Mouse (Mus musculus): Measurements from ENCODE around the gene Sash3. TPM values are rescaled to one million over a fixed set of nuclear protein-coding genes. Genes with fewer than 3 reads are reported as not detected.

Gene Sash3
- total RNA-seq, 2 experiments from 2014 or later, result 1.8 to 2.6 TPM

GRCm38 (mm10) chrX:48140286-48140877, 5.9 kb upstream of the Sash3 start:
- DNase-seq (ENCODE audit: low spot score in 2 of 2), result no peak

DNA sequence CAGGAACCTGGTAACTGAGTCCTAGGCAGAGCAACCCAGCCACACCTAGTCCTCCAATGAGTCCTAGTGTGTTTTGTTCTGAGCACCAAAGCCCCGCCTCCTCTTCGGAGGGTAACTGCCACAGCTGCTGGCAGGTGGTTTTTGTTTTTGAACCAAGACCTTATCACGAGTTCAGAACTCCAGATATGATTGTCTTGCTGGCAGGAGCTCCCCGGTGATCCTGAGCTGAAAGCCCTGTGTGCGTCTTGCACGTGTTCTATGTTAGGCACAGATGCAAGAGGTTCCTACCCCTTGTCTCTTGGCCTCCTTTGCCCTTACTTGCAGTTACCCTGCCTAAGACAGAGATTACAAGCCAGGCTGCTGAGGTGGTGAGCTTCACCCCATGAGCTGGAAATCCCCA, 4.8 kb upstream of the Sash3 start:
- no peak for DNase-seq (ENCODE audit: low spot score in 2 of 2)

DNA sequence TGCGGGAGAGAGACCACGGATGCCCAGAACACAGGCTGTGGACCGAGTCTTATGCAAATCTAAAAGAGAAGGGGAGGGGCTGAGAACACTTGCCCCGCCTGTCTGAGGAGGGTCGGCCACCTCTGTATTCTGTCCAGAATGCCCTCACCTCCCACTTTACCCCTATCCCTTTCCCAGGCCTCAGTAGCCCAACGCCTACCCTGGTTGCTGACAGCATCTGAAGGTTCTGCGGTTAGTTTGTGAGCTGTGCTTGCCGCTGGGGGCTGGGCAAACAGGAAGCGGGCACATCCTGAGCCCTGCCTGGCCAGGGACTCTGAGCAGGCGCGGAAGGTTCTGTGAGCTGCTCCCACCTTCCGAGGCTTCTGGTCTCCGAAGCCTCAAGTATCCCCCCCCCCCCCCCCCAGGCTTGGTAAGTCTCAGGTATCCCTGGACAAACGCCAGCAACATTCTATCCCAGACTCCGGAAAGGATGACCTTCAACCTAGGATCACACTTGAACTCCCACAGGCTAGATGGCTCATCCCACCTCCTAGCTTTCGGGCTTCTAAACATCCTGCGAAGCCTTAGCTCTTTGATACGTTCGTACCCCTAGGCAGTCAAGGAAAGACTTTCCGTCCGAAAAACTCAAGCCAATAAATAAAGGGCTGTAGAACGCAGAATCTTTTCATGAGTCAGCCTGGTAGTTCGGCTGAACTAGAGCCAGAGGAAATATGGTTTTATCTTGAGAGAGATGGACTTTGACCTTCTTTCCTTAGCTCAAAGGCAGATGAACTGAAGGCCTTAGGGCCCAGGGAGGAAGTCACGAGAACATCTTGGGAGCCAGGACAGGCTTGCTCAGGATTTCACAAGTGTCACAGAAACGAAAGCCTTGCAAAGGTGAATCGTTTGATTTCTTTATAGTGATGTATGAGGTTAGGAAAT, 2.6 kb upstream of the Sash3 start:
- no peak for DNase-seq (ENCODE audit: low spot score in 2 of 2)

- no peak for DNase-seq (ENCODE audit: low spot score in 2 of 2)
These were observed 990 bp downstream of the Sash3 start for GRCm38 (mm10) chrX:48147226-48147625.

DNA sequence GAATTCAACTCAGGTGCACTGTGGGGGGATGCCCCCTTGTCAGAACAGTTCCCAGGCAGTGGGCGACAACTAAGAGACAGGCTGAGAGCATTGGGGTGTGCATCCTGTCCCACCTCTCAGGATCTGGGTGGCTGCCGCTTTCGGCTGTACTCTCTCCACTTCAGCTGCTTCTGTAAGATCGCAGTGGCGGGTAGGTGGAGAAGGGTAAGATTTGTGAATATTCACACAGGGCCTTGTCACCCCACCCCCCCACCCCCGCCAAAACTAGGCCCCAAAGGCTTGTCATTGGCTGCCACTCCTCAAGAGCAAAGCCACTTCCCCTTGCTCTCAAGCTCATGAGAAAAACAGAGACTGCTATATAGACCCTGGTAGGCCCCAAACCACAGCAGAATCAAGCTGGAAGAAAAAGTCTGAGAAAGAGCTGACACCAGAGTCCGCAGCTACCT, 1.5 kb downstream of the Sash3 start:
- DNase-seq (ENCODE audit: low spot score in 2 of 2), result no peak

- no peak for DNase-seq (ENCODE audit: low spot score in 2 of 2)
These were observed 5.9 kb downstream of the Sash3 start for GRCm38 (mm10) chrX:48152106-48152505.

GRCm38 (mm10) chrX:48153414-48153813, 7.2 kb downstream of the Sash3 start:
- no peak for DNase-seq (ENCODE audit: low spot score in 2 of 2)

DNA sequence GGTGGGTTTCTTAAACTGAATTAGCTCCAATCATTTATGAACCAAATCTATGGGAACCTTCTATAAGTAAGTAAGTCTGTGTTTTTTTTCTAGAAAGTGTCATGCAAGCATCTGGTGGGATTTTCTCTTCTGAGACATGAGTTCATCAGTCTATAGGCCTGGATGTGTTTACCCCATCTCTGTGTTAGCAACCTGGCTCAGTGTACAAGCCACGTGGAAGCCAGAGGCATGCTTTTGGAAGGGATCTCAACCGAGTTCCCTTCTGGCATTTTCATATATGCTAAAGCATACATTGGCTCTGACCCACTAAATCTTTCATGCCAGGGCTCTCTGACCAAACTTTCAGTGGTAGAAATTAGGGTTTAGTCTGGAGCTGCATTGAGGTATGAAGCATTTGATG, 7.7 kb downstream of the Sash3 start:
- DNase-seq (ENCODE audit: low spot score in 2 of 2), result no peak

GRCm38 (mm10) chrX:48155489-48155888, 9.3 kb downstream of the Sash3 start:
- no peak for DNase-seq (ENCODE audit: low spot score in 2 of 2)

GRCm38 (mm10) chrX:48157396-48157795, 11.2 kb downstream of the Sash3 start:
- no peak for DNase-seq (ENCODE audit: low spot score in 2 of 2)

DNA sequence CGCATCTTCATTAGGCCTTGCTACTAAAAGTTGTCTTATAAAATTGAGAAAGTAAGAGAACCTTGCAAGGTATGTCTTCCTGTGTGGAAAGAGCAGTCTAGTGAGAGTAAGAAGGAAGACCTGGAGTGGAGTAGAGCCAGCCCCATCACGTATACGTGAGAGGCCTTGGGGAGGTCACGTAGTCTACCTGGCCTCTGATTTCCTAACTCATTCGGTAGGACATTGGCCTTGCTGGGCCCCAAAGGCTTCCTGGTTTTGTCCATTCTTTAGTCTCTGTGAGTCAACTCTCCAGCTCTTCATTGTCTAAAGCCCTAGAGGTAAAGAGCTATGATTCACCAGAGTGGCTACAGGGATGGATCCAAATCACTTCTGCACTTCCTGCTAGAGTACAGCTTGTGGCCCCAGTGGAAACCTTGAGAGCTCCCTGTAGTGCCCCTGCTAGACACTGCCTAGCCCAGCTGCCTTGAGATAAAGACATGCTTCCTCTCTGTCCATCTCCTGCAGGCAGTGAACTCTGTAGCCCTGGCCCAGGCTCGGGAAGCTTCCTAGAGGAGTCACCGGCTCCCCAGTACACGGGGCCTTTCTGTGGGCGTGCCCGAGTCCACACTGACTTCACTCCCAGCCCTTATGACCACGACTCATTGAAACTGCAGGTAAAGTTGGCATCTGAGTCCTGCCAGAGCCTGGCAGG, 12.1 kb downstream of the Sash3 start:
- no peak for DNase-seq (ENCODE audit: low spot score in 2 of 2)

- no peak for DNase-seq (ENCODE audit: low spot score in 2 of 2)
These were observed 23.7 kb downstream of the Sash3 start for GRCm38 (mm10) chrX:48169892-48170291.

- DNase-seq (ENCODE audit: low spot score in 2 of 2), result no peak
These were observed 24.1 kb downstream of the Sash3 start for GRCm38 (mm10) chrX:48170368-48170767.

DNA sequence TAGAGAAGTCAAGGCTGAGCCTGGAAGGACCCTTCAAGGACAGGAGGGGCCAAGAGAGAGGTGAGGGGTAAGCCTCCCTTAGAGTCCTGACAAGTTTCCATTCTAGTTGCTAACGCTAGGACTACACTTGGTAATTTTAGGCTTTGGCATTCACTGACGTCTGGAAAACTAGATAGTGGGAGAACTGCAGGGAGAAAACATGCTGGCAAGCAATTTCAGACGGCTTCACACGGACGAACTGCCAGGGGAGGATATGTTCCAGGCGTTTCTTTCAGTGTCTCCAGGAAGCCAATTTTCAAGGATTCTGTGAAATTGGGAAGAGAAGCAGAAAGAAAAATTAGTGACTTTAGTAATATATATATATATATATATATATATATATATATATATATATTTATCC, 35.6 kb downstream of the Sash3 start:
- no peak for DNase-seq (ENCODE audit: low spot score in 2 of 2)

DNA sequence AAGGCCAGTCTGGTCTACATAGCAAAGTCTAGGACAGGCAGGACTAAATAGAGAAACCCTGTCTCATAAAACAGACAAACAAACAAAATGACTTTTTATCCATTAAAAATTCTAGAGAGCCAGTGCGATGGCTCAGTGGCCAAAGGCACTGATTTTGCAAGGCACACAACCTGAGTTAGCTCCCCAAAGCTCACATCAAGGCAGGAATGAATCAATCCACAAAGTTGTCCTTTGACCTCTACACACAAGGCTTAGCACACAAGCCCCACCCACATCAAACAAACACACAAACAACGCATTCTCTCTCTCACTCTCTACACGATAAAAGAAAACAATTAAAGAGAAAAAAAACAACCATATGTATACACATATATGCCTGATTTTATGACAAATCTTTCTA, 38.5 kb downstream of the Sash3 start:
- no peak for DNase-seq (ENCODE audit: low spot score in 2 of 2)

GRCm38 (mm10) chrX:48191261-48191660, 45.0 kb downstream of the Sash3 start:
- no peak for DNase-seq (ENCODE audit: low spot score in 2 of 2)

- DNase-seq (ENCODE audit: low spot score in 2 of 2), result no peak
These were observed 47.3 kb downstream of the Sash3 start for GRCm38 (mm10) chrX:48193235-48194152.

DNA sequence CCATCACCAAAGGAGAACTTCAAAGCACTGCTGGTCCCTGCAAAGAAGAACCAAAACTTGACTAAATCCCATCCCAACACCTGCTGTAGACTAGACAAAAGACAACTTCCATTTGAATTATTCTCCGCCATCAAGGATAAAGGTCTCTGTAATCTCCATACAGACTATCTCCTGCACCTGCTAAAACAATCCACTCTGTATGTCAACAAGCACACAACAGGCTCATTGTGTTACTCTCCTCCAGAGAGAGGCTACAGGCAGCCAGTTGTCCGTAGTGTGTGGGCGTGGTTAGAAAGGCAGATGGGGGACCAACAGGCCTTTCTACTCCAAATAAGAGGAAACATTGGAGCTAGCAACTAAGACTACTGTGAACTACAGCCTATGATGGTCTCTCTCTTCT, 51.6 kb downstream of the Sash3 start:
- DNase-seq (ENCODE audit: low spot score in 2 of 2), result no peak

- DNase-seq (ENCODE audit: low spot score in 2 of 2), result no peak
These were observed 52.8 kb downstream of the Sash3 start for GRCm38 (mm10) chrX:48199026-48199425.

DNA sequence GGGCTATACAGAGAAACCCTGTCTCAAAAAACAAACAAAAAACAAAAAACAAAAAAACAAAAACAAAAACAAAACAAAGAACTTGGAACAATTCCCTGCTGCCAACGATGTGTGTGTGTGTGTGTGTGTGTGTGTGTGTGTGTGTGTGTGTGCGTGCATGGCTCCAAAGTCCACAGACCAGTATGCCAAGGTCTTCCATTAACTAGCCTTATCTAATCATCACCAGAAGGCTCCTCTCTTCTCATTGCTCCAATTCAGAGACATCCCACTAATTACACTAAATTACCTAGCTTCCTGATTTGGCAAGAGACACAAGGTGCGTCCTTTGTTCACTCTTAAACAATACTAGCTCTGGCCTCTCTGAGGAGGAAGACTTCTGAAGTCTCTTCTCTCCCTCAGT, 54.5 kb downstream of the Sash3 start:
- no peak for DNase-seq (ENCODE audit: low spot score in 2 of 2)

- DNase-seq (ENCODE audit: low spot score in 2 of 2), result no peak
These were observed 55.7 kb downstream of the Sash3 start for GRCm38 (mm10) chrX:48201973-48202372.
